Mouse (Mus musculus) right cerebral cortex, postnatal 14 days (tissue): ENCODE data around the gene Chaf1b.

Source experiments
- DNase-seq: peaks from one replicate; pipeline ENCODE4 v3.0.0; 2022

Gene Chaf1b

DNA sequence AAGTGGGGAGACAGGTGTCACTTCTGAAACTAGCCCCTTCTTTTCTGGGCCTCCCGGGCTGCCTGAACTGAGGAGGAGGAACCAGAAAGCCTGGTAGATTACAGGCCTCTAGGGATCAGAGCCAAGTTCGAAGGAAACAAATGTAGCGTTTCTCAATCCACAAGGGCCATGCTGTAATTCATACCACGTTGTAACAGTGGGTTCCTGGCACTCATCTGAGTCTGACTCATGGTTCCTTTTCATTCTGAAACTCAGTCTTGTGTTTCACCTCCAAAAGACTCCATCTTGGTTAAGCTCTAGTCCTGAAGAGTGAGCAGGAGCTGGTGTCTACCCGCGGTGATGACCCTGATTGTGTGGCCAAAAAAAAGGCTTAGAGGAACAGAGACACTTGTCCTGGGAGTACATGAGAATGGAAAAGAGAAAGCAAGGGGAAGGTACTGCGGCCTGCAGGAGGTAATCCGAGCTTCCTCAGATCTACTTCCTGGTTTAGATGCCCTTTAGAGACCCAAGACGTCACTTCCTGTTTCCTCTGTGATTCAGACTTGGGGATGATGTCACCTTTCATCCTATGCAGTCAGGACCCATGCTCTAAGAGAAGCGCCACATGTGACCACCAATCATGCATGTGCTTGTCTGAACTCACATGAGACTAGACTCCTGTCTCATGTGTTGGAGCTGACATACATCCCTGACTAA, 30.3 kb downstream of the Chaf1b start:
- no peak for DNase-seq

DNA sequence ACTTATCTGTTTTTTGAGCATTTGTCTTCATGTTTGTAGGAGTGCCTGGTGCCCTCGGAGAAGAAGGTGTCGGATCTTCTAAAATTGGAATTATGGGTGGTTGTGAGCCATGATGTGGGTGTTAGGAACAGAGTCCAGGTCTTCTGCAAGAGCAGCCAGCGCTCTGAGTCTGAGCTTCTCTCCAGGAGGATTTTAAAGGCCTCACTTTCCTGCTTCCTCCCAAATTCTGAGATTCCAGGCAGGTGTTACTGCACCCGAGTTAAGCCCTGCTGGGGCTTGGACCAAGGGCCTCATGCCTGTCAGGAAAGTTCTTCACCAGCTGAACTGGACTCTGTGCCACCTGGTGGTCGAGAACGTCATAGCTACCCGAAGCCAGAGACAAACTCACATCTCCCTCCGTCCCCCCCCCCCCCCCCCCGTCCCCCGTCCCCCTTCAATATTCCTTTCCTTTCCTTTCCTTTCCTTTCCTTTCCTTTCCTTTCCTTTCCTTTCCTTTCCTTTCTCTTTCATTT, 31.7 kb downstream of the Chaf1b start:
- peak; percentile 53 for DNase-seq

DNA sequence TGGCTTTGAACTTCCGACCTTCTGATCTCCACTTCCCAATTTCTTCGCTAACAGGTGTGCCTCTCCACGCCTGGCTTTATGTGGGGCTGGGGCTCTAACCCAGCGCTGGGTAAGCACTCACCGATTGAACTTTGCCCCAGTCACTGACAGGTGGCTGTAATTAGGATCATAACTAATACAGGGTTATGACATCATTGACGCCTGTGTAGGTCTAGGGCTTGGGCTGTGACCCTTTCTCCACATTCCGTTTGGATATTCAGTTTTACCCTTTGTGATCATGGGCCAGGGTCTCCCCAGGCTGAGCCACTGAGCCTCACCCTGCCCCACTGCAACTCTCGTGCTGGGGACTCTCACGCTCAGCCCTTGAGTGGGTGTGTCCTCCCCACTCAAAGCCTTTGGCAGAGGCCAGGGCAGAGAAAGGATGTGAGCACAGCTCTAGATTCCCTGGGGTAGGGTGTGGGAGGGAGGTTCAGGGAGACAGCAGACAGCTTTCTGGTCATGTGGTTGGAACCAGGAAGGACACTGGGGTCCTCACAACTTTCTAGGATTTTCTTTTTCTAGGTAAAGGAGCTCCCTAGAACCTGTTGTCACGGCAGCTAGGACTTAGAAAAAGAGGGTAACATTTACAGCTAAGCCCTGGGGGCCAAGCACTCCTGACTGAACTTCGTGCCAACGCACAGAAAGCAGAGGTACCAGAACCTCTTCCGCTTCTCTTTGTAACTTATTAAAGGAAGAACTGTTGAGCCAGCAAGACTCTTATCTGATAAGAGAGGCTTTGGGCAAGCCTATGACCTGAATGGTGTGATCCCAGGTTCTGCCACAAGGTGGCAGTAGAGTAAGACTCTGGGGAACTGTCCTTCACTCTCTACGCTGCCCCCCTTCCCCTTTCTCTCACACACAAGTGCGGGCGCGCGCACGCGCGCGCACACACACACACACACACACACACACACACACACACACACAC, 34.3 kb downstream of the Chaf1b start:
- DNase-seq = peak; percentile 89

DNA sequence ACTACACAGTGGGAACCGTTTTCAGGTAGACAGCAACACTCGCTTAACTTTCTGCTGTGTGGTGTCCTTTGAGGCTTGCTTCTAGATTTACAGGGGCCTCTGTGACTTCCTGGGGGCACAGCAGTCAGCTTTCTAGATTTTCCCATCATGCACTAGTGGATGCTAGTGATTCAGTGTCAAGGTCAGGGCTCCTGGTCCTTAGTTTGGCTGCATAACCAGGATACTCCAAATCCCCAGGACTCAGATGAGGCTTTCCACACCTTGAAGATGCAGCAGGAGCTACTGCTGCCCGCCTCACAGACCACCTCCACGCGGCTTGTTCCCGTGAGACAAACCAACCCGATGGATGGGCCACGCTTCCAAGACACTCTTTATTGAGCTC, 35.0 kb downstream of the Chaf1b start:
- no peak for DNase-seq

DNA sequence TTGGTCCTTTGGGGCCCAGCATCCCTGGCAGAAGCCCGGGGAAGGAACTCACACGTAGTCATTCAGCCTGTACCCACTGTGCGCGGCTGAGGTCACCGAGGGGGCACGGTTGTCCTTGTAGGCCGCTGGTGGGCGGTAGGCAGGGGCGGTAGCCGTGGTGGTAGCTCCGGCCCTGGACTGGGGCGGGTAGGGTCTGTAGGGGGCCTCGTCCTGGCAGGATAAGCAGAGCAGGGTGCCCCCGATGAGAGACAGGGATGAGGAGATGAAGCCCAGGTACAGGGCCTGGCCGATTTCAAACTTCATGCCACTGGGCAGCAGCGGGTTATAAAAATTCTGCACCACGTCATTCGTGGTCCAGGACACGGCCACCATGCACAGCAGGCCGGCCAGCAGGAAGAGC, 35.5 kb downstream of the Chaf1b start:
- no peak for DNase-seq

DNA sequence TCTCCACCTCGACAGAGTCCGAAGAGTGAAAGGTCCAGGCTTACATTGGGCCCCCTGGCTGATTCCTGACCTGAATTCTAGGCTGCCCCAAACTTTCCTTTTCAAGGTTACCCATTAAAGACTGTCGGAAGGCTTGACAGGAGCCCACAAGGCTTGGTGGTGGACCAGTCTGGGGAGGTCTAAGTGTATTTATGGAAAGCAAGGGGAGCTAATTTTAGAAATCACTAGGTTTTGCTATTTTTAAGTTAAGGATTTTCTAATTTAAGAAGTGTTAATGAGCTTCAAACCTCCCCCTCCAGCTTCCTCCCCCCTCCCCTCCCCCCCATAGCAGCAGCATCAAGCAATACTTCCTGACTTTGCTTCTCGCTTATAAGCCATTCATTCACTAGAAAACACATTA, 37.0 kb downstream of the Chaf1b start:
- no peak for DNase-seq

DNA sequence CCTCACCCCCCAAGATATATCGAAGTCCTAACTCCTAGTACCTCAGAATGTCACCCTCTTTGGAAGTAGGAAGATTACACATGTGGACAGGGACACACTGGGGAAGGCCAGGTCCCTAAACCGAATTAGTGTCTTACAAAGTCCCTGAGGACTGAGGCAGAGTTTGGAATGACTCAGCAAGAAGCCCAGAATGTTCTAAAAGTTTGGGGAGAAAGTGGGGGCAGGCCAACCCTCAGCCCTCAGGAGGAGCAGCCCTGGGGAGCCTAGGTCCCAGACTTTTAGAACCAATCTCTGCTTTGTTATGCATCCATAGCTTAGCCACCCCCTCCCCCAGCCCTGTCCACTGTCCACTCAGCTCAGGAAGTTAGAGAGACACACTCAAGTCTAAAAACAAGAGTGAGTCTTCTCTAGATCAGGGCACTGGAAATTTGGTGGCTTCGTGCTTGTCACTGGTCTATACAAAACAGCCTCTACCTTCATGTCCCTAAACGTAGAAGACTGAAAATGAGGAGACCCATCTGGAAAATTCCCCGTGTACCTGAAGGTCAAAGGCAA, 39.2 kb downstream of the Chaf1b start:
- no peak for DNase-seq

DNA sequence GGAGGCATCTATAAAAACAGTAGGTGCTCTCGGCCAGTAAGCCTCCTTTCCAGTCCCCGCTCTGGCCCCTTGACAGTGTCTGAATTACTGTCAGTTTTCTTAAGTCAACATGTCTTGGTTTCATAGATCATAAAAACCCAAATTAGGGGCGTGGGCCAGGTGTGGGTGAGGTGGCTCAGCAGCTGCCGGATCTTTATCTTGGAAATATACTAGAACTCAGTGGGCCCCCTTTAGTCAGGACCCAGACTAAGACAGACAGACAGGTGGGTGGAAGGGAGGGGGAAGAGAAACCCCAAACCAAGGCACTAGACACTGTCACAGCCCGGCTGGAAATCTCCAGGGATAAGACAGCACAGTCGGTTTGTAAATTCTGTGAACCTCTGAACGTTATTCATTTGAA, 40.1 kb downstream of the Chaf1b start:
- DNase-seq = no peak

DNA sequence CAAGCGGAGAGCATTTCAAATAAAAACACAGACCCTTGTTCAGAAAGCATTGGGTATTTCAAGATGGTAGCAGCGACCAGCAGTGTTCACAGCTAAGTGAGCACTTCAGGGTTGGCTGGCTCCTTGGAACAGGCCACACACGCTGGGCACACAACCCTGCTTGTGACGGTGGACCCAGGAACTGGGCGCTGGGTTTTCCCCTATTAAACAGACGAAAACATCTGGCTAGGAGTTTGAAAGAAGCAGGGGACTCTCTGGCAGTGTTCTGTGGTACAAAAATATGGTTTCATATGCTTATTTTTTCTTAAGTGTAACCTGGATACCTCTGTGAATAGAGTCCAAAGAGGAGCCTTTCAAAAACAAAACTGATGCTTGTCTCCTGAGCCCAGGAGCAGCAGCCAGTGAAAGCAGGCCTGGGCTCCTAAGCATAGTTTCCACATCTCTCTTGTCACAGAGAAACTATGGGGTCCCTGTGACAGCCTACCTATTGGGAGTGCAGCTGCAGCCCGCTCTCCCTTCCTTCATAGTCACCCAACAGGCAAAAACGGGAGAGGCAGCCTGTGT, 42.1 kb downstream of the Chaf1b start:
- DNase-seq = no peak

DNA sequence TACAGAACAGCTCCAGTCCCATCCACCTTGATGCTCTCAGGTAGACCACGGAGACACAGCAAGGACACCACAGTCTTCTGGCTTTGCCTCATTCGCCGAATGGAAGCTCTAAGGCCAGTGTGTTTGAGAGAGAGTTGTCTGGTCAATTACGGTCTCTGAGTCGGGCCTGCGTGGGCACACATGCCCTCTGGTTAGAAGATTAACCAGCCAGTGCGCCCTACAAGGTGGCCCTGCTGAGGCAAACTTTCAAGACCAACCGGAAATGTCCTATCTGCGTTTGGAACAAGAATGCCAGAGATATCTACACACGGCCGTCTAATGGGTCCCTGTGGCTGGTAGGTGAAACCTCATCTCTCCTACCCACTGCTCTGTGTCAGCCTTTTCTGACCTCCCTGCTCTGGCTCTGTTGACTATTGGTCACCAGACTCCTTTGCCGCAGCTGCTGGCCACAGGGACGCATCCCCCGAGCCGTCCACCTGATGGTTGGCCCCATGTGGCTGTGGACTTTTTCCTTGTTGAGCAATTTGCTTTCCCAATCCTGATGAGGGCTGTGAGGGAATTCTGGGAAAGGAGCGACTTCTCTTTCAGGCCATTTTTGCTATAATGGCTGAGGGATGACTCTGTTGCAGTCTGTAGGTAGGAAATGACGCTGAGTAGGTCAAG, 45.8 kb downstream of the Chaf1b start:
- DNase-seq = no peak

DNA sequence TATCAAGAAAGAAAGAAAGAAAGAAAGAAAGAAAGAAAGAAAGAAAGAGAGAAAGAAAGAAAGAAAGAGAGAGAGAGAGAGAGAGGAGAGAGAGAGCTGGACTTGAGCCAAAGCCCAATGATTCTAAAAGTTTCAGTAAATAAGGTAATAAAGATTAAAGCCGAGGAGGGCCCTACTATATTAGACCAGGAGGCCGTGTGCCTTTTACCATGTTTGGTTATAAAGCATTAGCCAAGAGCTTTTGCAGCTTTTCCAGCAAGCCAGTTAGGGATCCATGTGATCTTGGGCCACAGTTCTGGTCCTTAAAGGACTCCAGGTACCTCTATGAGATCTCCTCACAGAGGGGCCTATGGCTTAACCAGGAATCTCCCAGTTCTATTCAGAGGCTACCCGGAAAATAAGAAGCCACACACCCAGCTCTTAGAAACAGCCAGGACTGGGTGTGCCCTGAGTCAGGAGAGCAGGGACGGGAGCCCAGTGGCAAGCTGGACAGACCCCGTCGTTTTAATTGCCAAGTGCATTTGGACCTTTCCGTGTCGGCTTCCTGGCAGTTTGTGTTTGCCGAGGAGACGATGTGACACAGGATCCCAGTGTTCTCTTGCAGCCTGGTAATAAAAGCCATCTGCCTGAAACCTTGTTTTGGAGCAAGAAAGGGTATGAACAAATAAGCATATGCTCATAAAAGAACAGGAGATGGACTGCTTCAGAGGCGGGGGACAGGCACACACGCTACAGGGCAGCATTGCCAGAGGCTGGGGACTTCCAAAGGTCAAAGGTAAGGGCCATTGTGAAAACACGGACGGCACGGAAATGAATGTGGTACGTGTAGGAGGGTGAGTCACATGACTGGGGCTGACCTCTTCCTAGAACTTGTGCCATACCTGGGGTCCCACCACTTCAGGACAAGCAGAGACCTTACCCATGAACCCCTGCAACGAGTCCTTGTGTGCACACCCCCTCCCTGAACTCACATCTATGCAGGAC, 48.8 kb downstream of the Chaf1b start:
- no peak for DNase-seq

DNA sequence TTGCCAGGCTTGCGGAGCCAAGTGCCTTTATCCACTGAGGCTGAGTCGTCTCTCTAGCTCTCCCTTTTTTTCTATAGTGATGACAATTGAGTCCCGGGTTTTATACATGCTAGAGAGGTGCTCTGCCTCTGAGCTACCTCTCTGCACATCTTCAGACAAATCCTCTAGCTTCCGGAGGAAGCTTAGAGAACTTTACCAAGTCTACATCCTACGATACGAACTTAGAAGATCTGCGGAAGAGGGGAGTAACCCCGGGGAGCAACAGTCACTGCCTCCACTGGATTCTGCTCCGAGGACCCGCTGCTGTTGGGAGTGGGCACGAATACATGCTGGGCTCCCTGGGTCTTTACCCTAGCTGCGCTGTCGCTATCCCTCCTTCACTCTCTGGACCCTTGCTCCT, 50.9 kb downstream of the Chaf1b start:
- DNase-seq = no peak

DNA sequence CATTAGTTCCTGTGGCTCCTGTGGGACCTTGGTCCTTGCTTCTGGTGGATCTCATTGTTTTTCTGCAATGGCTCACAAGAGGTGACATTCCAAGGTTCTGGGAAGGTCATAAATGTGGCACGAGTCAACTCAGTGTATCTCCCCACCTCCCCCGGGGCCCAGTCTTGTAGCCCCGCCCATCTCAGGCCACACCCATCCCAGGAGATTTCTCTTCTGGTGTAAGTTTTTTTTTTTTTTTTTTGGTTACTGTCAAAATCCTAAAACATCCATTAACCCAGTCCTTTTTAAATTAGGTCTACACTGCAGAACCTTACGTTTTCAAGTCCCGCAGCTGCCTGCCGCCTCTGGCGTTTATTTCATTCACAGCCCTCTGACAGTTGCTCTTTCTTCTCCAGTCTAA, 51.3 kb downstream of the Chaf1b start:
- DNase-seq = no peak

DNA sequence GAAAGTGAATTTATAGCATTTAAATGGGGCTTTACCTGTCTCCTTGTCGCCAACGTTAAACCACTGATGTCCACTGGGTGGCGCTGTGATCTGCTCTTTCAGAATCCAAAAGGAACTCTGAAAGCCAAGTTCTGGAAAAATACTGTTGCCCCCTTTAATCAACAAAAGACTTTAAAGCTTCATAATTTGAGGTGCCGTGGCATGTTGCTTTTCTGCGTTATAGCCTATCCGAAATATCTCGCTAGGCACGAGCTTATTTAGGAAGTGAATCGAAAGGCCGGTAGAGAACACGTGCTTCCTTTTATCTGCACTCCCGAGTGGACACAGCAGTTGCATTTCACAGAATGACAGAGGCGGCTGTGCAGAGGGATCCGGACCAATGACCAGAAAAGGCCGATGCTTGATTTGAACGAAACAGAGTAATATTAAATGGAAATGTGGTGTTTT, 54.7 kb downstream of the Chaf1b start:
- peak; percentile 87 for DNase-seq

DNA sequence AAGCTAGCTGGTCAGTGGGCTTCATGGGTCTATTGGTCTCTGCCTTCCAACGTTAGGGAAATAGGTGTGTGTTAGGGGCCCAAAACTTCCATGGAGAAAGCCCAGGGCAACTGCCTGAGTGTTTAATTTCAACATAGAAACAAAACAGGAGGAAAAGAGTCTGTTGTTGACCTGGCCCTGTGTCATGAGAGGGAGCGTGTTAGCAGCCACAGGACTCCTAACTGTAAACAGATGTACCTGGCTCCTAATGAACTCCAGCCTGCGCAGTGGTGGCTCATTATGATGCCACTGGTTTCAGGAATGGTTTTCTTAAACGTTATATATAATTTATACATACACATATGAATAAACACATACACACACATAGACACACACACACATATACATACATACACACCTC, 56.3 kb downstream of the Chaf1b start:
- DNase-seq = no peak

DNA sequence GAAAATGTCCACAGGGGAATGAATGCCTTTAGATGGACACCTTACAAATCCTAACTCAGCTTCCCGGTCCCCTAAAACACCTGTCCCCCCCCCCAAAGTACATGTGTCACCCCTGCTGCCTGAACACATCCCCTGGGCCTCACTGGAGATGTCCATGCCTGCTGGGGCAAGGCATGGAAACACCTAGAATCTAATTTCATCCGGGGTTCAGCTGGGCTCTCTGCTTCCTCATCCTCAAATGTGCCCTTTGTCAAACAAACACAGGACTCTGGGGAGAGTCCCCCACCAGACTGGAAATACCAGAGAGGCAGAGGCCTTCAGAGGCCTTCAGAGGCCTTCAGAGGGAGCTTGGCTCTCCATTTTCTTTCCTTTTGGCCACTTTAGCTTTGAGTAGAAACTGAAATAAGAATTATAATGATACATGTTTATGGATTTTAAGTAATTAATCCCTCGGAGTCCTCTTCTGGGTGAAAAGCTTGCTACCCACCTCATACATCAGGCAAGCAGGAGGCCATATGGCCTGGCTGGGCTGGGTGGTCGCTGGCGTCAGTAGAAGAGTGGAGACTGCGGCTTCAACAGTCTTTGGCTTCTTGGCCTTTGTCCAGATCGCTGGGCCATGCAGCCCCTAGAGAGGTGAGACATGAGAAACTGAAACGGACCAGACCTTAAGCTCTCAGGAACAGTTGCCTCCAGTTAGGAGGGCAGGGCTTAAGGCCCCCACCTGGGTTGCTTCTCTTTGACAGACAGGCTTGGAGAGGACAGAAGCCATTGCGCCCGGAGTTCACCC, 58.3 kb downstream of the Chaf1b start:
- DNase-seq = no peak

DNA sequence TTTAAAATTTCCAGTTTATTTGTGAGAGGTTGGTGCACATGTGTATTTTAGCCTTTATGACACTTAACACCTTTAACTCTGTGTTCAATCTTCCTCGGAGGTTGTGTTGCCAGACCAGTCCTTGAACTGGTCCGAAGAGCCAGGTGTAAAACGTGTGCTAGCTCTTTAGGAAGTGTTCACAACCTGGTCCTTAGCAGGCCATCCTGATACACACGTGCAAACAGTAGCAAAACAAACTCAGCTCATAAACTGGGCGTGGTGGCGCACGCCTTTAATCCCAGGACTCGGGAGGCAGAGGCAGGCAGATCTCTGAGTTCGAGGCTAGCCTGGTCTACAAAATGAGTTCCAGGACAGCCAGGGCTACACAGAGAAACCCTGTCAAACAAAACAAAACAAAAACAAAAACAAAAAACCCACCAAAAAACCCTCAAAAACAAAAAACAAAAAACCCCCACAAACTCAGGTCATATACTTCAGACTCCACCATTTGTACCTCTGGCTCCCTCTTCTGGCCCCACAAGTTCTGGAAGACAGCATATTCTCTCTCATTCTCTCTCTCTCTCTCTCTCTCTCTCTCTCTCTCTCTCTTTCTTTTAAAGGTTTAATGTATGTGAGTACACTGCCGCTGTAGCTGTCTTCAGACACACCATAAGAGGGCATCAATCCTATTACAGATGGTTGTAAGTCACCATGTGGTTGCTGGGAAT, 59.2 kb downstream of the Chaf1b start:
- no peak for DNase-seq

DNA sequence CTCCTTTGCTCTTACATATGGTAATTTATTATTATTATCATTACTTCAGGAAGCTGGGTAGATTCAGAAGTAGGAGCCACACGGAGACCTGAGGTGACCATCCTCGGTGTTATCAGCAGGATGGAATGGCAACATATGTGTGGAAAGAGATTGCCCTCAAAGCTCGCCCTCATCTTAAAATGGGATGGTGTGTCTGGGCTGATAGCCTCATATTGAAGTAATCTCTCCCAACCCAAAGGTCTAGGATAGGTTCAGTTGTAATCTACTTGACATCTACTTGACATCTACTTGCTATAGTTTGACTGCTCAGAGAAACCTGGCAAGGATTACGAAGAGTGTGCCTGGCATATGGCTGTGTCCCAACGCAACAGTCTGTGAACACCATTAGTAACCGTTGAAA, 60.6 kb downstream of the Chaf1b start:
- no peak for DNase-seq

DNA sequence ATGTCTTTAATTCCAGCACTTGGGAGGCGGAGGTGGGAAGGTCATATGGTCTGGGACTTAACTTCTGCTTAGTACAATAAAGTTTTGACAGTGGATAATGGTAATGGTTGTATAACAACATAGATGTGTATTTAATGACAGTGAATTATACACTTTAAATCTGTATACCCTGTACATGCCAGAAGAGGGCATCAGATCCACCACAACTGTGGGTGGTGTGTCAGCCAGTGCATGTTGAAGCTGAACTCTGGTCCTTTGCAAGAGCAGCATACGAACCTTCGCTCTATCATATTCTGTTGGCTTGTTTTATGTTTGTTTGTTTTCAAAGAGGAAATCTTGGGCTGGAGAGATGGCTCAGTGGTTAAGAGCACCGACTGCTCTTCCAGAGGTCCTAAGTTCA, 63.7 kb downstream of the Chaf1b start:
- DNase-seq = no peak
